Mouse (Mus musculus): ENCODE measurements around the gene Aldh3b1. TPM values are rescaled to one million over a fixed set of nuclear protein-coding genes. Genes with fewer than 3 reads are reported as not detected.
A peak's percentile ranks its signal among the peaks of the same experiment; 100 is the strongest.

The Aldh3b1 gene
- polyA plus RNA-seq, 1 experiment, result 1.8 TPM

- DNase-seq (ENCODE audit: low read depth), result no peak
- no peak for TF ChIP-seq CTCF (IDR thresholded peaks at IDR 0.05; ENCODE audit: borderline replicate concordance, extremely low read depth, insufficient read depth, insufficient read length)
- TF ChIP-seq POLR2A (IDR thresholded peaks at IDR 0.05; ENCODE audit: borderline replicate concordance, extremely low read depth, insufficient read depth, insufficient read length, poor library complexity, severe bottlenecking), result no peak
These were observed 35.3 kb downstream of the Aldh3b1 start for GRCm38 (mm10) chr19:3894294-3894693.

GRCm38 (mm10) chr19:3893545-3894116 is 36.0 kb downstream of the Aldh3b1 start:
- no peak for DNase-seq (ENCODE audit: low read depth)
- TF ChIP-seq CTCF (IDR thresholded peaks at IDR 0.05; ENCODE audit: borderline replicate concordance, extremely low read depth, insufficient read depth, insufficient read length) (no peak), POLR2A (IDR thresholded peaks at IDR 0.05; ENCODE audit: borderline replicate concordance, extremely low read depth, insufficient read depth, insufficient read length, poor library complexity, severe bottlenecking) (no peak)

- TF ChIP-seq CTCF (IDR thresholded peaks at IDR 0.05; ENCODE audit: borderline replicate concordance, extremely low read depth, insufficient read depth, insufficient read length) (peak; percentile 39; the same call in 1 of the 2 replicates), POLR2A (IDR thresholded peaks at IDR 0.05; ENCODE audit: borderline replicate concordance, extremely low read depth, insufficient read depth, insufficient read length, poor library complexity, severe bottlenecking) (no peak)
- no peak for DNase-seq (ENCODE audit: low read depth)
These were observed 39.4 kb downstream of the Aldh3b1 start for GRCm38 (mm10) chr19:3890181-3890580.

DNA sequence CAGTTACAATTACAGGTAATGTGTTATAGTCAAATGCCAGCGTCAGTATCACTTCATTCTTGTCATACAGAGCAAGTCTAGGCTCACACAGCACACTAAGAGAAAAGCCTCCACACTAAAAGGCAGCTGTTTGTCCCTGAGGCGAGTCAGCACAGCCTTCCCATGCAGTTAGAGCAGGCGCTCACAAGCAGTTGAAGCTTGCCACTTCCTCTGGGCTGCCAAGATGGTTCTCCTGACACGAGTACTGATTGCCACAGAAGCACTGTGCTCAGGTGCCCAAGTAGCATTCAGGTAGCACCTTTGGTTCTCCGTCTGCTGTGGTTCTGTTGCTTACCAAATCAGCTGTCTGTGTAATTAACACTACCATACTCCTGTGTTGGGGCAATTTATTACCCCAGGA is 40.5 kb downstream of the Aldh3b1 start:
- no peak for DNase-seq (ENCODE audit: low read depth)
- TF ChIP-seq POLR2A (IDR thresholded peaks at IDR 0.05; ENCODE audit: borderline replicate concordance, extremely low read depth, insufficient read depth, insufficient read length, poor library complexity, severe bottlenecking) (no peak), CTCF (IDR thresholded peaks at IDR 0.05; ENCODE audit: borderline replicate concordance, extremely low read depth, insufficient read depth, insufficient read length) (no peak)

GRCm38 (mm10) chr19:3884325-3884990 is 45.1 kb downstream of the Aldh3b1 start:
- DNase-seq (ENCODE audit: low read depth), result no peak
- TF ChIP-seq POLR2A (IDR thresholded peaks at IDR 0.05; ENCODE audit: borderline replicate concordance, extremely low read depth, insufficient read depth, insufficient read length, poor library complexity, severe bottlenecking), result no peak
- no peak for TF ChIP-seq CTCF (IDR thresholded peaks at IDR 0.05; ENCODE audit: borderline replicate concordance, extremely low read depth, insufficient read depth, insufficient read length)

- DNase-seq (ENCODE audit: low read depth), result peak; percentile 31
- TF ChIP-seq POLR2A (IDR thresholded peaks at IDR 0.05; ENCODE audit: borderline replicate concordance, extremely low read depth, insufficient read depth, insufficient read length, poor library complexity, severe bottlenecking) (no peak), CTCF (IDR thresholded peaks at IDR 0.05; ENCODE audit: borderline replicate concordance, extremely low read depth, insufficient read depth, insufficient read length) (no peak)
These were observed 47.4 kb downstream of the Aldh3b1 start for GRCm38 (mm10) chr19:3882214-3882613.

DNA sequence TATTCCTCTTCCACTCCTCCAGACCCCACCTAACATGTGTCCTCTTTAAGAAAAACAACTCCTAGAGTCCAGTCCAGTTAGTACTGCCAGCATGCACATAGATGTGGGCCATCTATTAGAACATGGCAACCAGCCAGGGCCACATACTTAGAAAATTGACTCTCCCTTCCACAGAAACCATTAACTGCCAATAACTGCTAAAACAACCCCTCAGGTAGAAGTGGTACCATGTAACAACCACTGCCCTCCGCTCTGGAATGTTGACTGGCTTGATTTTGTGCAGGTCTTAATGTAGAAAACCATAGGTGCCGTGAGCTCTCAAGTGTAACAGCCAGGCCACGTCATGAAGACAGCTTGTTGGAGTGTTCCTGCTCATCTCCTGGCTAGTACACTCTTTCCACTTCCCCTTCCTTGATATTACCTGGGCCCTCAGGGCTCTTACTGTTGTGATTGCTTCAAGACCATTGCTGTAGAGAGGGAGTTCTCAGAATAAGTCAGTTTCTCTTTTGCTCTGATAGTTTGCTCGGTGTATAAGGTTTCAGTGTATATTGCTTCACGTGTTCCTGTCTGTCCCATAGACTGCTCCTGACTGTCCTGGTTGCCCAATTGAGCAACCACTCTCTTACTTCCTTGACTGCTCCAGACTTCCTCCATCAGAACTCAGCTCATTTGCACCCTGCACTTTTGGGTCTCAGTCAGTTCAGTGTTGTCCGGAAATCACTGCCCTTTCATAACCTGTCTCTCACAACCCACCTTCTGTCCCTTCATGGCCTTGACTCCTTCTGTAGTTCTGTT is 49.4 kb downstream of the Aldh3b1 start:
- TF ChIP-seq POLR2A (IDR thresholded peaks at IDR 0.05; ENCODE audit: borderline replicate concordance, extremely low read depth, insufficient read depth, insufficient read length, poor library complexity, severe bottlenecking), result no peak
- TF ChIP-seq CTCF (IDR thresholded peaks at IDR 0.05; ENCODE audit: borderline replicate concordance, extremely low read depth, insufficient read depth, insufficient read length), result no peak
- DNase-seq (ENCODE audit: low read depth), result no peak

DNA sequence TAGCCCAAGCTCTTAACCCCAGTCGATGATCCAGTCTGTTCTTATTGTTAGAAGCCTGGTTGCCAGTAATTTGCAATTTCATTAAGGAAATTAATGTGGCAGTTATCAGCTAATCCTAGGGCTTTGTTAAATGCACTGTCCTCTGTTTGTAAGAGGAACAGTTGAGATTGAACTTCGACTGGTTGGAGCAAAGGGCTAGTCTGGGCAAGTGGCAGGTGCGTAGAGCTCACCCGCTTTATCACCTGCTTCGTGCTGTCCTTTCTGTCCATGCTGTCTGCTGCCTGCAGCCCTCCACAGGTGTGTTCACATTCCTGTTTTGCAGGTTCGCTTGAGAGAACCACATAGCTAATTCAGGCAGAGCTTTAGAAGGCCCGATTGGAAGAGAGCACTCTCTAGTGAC is 54.6 kb downstream of the Aldh3b1 start:
- TF ChIP-seq POLR2A (IDR thresholded peaks at IDR 0.05; ENCODE audit: borderline replicate concordance, extremely low read depth, insufficient read depth, insufficient read length, poor library complexity, severe bottlenecking) (no peak), CTCF (IDR thresholded peaks at IDR 0.05; ENCODE audit: borderline replicate concordance, extremely low read depth, insufficient read depth, insufficient read length) (no peak)

DNA sequence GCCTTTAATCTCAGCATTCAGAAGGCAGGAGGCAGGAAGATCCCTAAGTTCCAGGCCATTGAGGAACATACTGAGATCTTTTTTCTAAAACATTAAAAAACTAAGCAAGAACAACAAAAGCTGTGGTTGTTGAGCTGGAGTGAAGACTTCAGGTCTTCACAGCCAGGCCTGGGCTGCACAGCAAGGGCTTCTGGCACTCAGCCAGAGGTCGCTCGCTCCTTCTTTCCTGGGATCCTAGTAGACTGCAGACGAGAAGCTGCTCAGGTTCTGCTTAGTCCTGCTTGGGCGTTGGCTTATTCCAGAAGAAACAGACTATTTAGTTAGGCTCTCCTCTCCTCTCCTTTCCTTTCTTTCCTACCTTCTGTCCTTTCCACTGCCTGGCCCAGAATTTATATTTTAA is 57.2 kb downstream of the Aldh3b1 start:
- peak; percentile 39 for DNase-seq (ENCODE audit: low read depth)

More for the DNA sequence above, 54.6 kb downstream of the Aldh3b1 start:
- no peak for DNase-seq (ENCODE audit: low read depth)

DNA sequence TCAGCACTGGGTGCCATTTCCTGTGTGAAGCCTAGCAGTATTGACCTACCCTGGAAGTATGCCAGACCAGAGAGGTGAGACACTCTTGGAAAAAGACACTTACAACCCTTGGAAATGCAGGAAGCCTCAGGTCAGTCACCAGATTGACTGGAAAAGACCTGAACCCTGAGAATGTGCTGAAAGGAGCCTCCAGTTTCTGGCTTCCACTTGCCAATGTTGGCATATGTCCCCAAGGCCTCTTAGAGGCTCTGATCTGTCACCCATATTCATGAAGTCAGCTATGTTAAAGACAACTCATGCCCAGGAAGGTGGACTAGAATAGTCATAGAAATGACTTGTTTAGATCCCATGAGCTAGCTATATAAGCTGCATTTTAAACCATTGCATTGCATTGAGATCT is 58.1 kb downstream of the Aldh3b1 start:
- no peak for DNase-seq (ENCODE audit: low read depth)
- no peak for TF ChIP-seq CTCF (IDR thresholded peaks at IDR 0.05; ENCODE audit: borderline replicate concordance, extremely low read depth, insufficient read depth, insufficient read length)
- no peak for TF ChIP-seq POLR2A (IDR thresholded peaks at IDR 0.05; ENCODE audit: borderline replicate concordance, extremely low read depth, insufficient read depth, insufficient read length, poor library complexity, severe bottlenecking)

More for the DNA sequence above, 57.2 kb downstream of the Aldh3b1 start:
- no peak for TF ChIP-seq CTCF (IDR thresholded peaks at IDR 0.05; ENCODE audit: borderline replicate concordance, extremely low read depth, insufficient read depth, insufficient read length)
- no peak for TF ChIP-seq POLR2A (IDR thresholded peaks at IDR 0.05; ENCODE audit: borderline replicate concordance, extremely low read depth, insufficient read depth, insufficient read length, poor library complexity, severe bottlenecking)

- DNase-seq (ENCODE audit: low read depth), result no peak
- no peak for TF ChIP-seq CTCF (IDR thresholded peaks at IDR 0.05; ENCODE audit: borderline replicate concordance, extremely low read depth, insufficient read depth, insufficient read length)
- TF ChIP-seq POLR2A (IDR thresholded peaks at IDR 0.05; ENCODE audit: borderline replicate concordance, extremely low read depth, insufficient read depth, insufficient read length, poor library complexity, severe bottlenecking), result no peak
These were observed 61.3 kb downstream of the Aldh3b1 start for GRCm38 (mm10) chr19:3868290-3868689.

Measured in brain, embryonic 14.5 days (tissue).